In genomic region chr9:64100442-64100841, GRCm38 (mm10) we compare ENCODE assay signal across 10 mouse cellular contexts. TPM values are rescaled to one million over a fixed set of nuclear protein-coding genes. Genes with fewer than 3 reads are reported as not detected.
A peak's percentile ranks its signal among the peaks of the same experiment; 100 is the strongest.
DNase-seq lines count a peak whose midpoint lies in the region; ATAC-seq and TF ChIP-seq lines count a peak whose summit lies in the region.
"Had no signal": no experiment of that assay in that cellular context is flagged by ENCODE, and none has a peak within 500 bp of the region (broad histone marks: within the 10 kb centered on the region; RNA-seq: fewer than 3 reads in every experiment).

No protein-coding gene starts in this region.

- no peaks in the 10 kb centered on the region for H3K4me1 ChIP-seq in hindbrain, embryonic 11.5 days (replicated peaks; ENCODE audit: control insufficient read depth, insufficient read depth, low read length)
- no peaks in the 10 kb centered on the region for H3K4me1 ChIP-seq in hindbrain, embryonic 12.5 days
- no peaks in the 10 kb centered on the region for H3K4me1 ChIP-seq in midbrain, postnatal 0 days (ENCODE audit: insufficient read depth, low read length)
- H3K4me1 ChIP-seq: embryonic facial prominence, embryonic 12.5 days had no signal

- intact Hi-C loops in heart, postnatal 25 days (cut with DNase I): loop anchor here (1.0 kb wide), 1 partner anchor 182 kb away; no protein-coding TSS in a partner anchor

- H3K27me3 ChIP-seq in hindbrain, embryonic 11.5 days (ENCODE audit: control insufficient read depth, insufficient read depth, low read length): no peaks in the 10 kb centered on the region
- no peaks in the 10 kb centered on the region for H3K27me3 ChIP-seq in hindbrain, embryonic 12.5 days
- no peaks in the 10 kb centered on the region for H3K27me3 ChIP-seq in midbrain, postnatal 0 days (ENCODE audit: insufficient read depth, low read length)
- H3K27me3 ChIP-seq: embryonic facial prominence, embryonic 12.5 days had no signal

- H3K4me2 ChIP-seq in hindbrain, embryonic 11.5 days (replicated peaks; ENCODE audit: low read depth, low read length): no peak overlapping the region
- no peak overlapping the region for H3K4me2 ChIP-seq in hindbrain, embryonic 12.5 days (replicated peaks)
- H3K4me2 ChIP-seq in midbrain, postnatal 0 days (ENCODE audit: low read depth, low read length, poor library complexity, severe bottlenecking): no peak overlapping the region
- H3K4me2 ChIP-seq: embryonic facial prominence, embryonic 12.5 days had no signal

- H3K9ac ChIP-seq in hindbrain, embryonic 11.5 days (ENCODE audit: low read depth, low read length): no peak overlapping the region
- no peak overlapping the region for H3K9ac ChIP-seq in hindbrain, embryonic 12.5 days
- no peak overlapping the region for H3K9ac ChIP-seq in midbrain, postnatal 0 days (replicated peaks; ENCODE audit: low read length, poor library complexity, severe bottlenecking)
- H3K9ac ChIP-seq: embryonic facial prominence, embryonic 12.5 days had no signal

- peak; percentile 79 for DNase-seq in hindbrain, embryonic 11.5 days (ENCODE audit: low spot score)
- peak; percentile 91 for DNase-seq in ZHBTc4 (ENCODE audit: low read depth, low spot score)
- DNase-seq in embryo, embryonic 10.5 days (ENCODE audit: low spot score): peak; percentile 82
- DNase-seq in heart, postnatal 25 days (ENCODE audit: low spot score): peak; percentile 49
- peak; percentile 48 to 71 for DNase-seq in layer of hippocampus, postnatal 25 days (ENCODE audit: extremely low spot score in 1 of 2, low spot score in 1 of 2)
- DNase-seq in midbrain, postnatal 0 days (ENCODE audit: low spot score): peak; percentile 40
- DNase-seq in thymus, adult 18-20 months: peak; percentile 42 to 50

- no peaks in the 10 kb centered on the region for H3K9me3 ChIP-seq in hindbrain, embryonic 11.5 days (ENCODE audit: control insufficient read depth, low read length)
- no peaks in the 10 kb centered on the region for H3K9me3 ChIP-seq in hindbrain, embryonic 12.5 days (replicated peaks)
- H3K9me3 ChIP-seq in midbrain, postnatal 0 days (ENCODE audit: low read length): no peaks in the 10 kb centered on the region
- H3K9me3 ChIP-seq: embryonic facial prominence, embryonic 12.5 days; megakaryocyte, embryonic 14.5 days had no signal

- 3% methylated on average over 4 of the region's 4 CpGs for WGBS in hindbrain, embryonic 11.5 days
- whole genome bisulfite sequencing in hindbrain, embryonic 12.5 days: 1% methylated on average over 4 of the region's 4 CpGs
- whole genome bisulfite sequencing in midbrain, postnatal 0 days: 0% methylated on average over 4 of the region's 4 CpGs

- no peak overlapping the region for H3K4me3 ChIP-seq in hindbrain, embryonic 11.5 days (ENCODE audit: low read depth, low read length)
- H3K4me3 ChIP-seq in hindbrain, embryonic 12.5 days: no peak overlapping the region
- no peak overlapping the region for H3K4me3 ChIP-seq in midbrain, postnatal 0 days (ENCODE audit: low read depth, low read length)
- H3K4me3 ChIP-seq: embryonic facial prominence, embryonic 12.5 days; megakaryocyte, embryonic 14.5 days had no signal

- peak; percentile 72 for TF ChIP-seq CTCF in midbrain, postnatal 0 days (IDR thresholded peaks at IDR 0.05)

- H3K27ac ChIP-seq in hindbrain, embryonic 11.5 days (ENCODE audit: low read depth, low read length): no peak overlapping the region
- H3K27ac ChIP-seq in hindbrain, embryonic 12.5 days: no peak overlapping the region
- H3K27ac ChIP-seq in midbrain, postnatal 0 days (ENCODE audit: low read depth, low read length): no peak overlapping the region
- H3K27ac ChIP-seq: embryonic facial prominence, embryonic 12.5 days had no signal

- ATAC-seq in hindbrain, embryonic 11.5 days (ENCODE audit: low FRiP score): no peak
- ATAC-seq in hindbrain, embryonic 12.5 days (ENCODE audit: low FRiP score): no peak
- no peak for ATAC-seq in midbrain, postnatal 0 days (ENCODE audit: low FRiP score)

- H3K36me3 ChIP-seq in hindbrain, embryonic 11.5 days (ENCODE audit: control insufficient read depth, insufficient read depth, low read length): no peaks in the 10 kb centered on the region
- H3K36me3 ChIP-seq in hindbrain, embryonic 12.5 days: no peaks in the 10 kb centered on the region
- no peaks in the 10 kb centered on the region for H3K36me3 ChIP-seq in midbrain, postnatal 0 days (ENCODE audit: insufficient read depth, low read length)
- H3K36me3 ChIP-seq: embryonic facial prominence, embryonic 12.5 days had no signal

RNA-seq across cellular contexts. Expression of gene Lctl, which starts 16.5 kb away (rescaled TPM):
- not detected in 2 replicates for polyA plus RNA-seq in hindbrain, embryonic 11.5 days (2014; fragmentation: Nextera tagmentation; extraction: Ambion mirVana)
- not detected in 2 replicates for polyA plus RNA-seq in hindbrain, embryonic 12.5 days (2016; fragmentation: Nextera tagmentation; extraction: Ambion mirVana)
- total RNA-seq in heart, postnatal 25 days (2021): not detected
- total RNA-seq in layer of hippocampus, postnatal 25 days (2021): not detected
- not detected in 2 replicates for total RNA-seq in midbrain, postnatal 0 days (2014; rRNA removed)
- polyA plus RNA-seq in midbrain, postnatal 0 days (2015; fragmentation: Nextera tagmentation; extraction: Ambion mirVana): not detected in 2 replicates
- polyA plus RNA-seq: embryonic facial prominence, embryonic 12.5 days had no signal

Comparison
In these comparisons a context has a peak if more than half of its experiments do, and no peak if none do; other contexts are left out.
1. DNase-seq: peak in every context shown above with its lines; median percentile 91 in ZHBTc4; 82 in embryo, embryonic 10.5 days; 79 in hindbrain, embryonic 11.5 days; 60 in layer of hippocampus, postnatal 25 days; 49 in heart, postnatal 25 days; 46 in thymus, adult 18-20 months; 40 in midbrain, postnatal 0 days.